Mouse (Mus musculus) G1E (cell line): ENCODE data around the gene Cav2.

Experiments used
- CTCF ChIP-seq: IDR thresholded peaks from 2 replicates; pipeline ENCODE4 v1.5.1; 2012; ENCODE audit warnings: low read depth, low read length, inconsistent platforms, mixed read lengths
- GATA1 ChIP-seq: IDR thresholded peaks from 2 replicates; pipeline ENCODE4 v1.6.1; 2012; ENCODE audit warnings: borderline replicate concordance, low read length, inconsistent platforms, mixed read lengths
- TAL1 ChIP-seq: conservative IDR thresholded peaks from 2 replicates; pipeline ENCODE4 v1.6.1; 2012; ENCODE audit warnings: low read depth, low read length, inconsistent platforms, mixed read lengths

DNA sequence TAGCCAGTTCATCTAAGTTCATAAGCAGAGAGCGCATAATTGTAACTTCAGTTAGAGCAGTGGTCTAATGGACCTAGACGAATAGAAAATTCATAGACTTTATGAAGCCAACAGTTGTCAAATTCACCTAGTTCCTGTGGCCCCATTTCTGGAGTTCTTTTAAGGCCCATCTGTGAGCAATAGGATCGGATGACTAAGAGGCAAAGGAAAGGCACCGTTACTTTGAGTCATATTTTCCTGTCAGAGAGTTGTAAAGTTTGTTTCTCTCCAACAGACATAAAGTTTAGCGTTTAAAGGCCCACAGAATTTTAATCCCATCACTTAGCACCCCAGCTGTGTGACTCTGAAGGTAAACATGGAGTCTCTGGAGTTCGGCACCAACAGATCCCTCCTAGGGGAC is 41.0 kb downstream of the Cav2 start:
- TF ChIP-seq CTCF (no peak), GATA1 (no peak), TAL1 (no peak)
